Mouse (Mus musculus) thymus, adult 2 months (tissue): ENCODE data around the gene Itpkb. TPM values are rescaled to one million over a fixed set of nuclear protein-coding genes. Genes with fewer than 3 reads are reported as not detected.
"Not testable (repeated sequence)": the region's sequence is repeated elsewhere in the genome, so short reads cannot be mapped to it uniquely, and the experiment has no call there.

Source experiments
- DNase-seq: peaks from one replicate; pipeline ENCODE4 v3.0.0; 2021
- H3K27ac ChIP-seq: fragments of 200-500 bp; 2 replicates; pipeline ENCODE4 v1.5.1; 2012; ENCODE audit warnings: low read length, control low read depth; ENCODE audit not compliant: control insufficient read depth, insufficient read depth
- H3K27me3 ChIP-seq: fragments of 200-500 bp; 2 replicates; pipeline ENCODE4 v1.6.1; 2012; ENCODE audit warnings: mild to moderate bottlenecking, low read length, moderate library complexity, mixed read lengths; ENCODE audit not compliant: control insufficient read depth, insufficient read depth
- H3K36me3 ChIP-seq: fragments of 200-500 bp; 2 replicates; pipeline ENCODE4 v1.6.1; 2012; ENCODE audit warnings: mild to moderate bottlenecking, low read length, moderate library complexity; ENCODE audit not compliant: control insufficient read depth, insufficient read depth
- H3K4me1 ChIP-seq: fragments of 200-500 bp; replicated peaks from 2 replicates; pipeline ENCODE4 v1.6.1; 2012; ENCODE audit warnings: low read length; ENCODE audit not compliant: control insufficient read depth, insufficient read depth
- H3K4me3 ChIP-seq: fragments of 200-500 bp; 2 replicates; pipeline ENCODE4 v1.5.1; 2012; ENCODE audit warnings: mild to moderate bottlenecking, low read length, control low read depth, moderate library complexity; ENCODE audit not compliant: control insufficient read depth, insufficient read depth
- CTCF ChIP-seq: fragments of 200-500 bp; IDR thresholded peaks from 2 replicates; pipeline ENCODE4 v1.5.1; 2012; ENCODE audit warnings: mild to moderate bottlenecking, control low read depth, low read length, moderate library complexity, borderline replicate concordance; ENCODE audit not compliant: control insufficient read depth, poor library complexity, insufficient read depth; ENCODE audit errors: extremely low read depth
- POLR2A ChIP-seq: fragments of 200-500 bp; IDR thresholded peaks from 2 replicates; pipeline ENCODE4 v1.6.1; 2012; ENCODE audit warnings: mild to moderate bottlenecking, low read length, control low read depth, moderate library complexity; ENCODE audit not compliant: control insufficient read depth, poor library complexity, insufficient read depth; ENCODE audit errors: extremely low read depth
- WGBS: fragments of 180-500 bp; shearing (Covaris S2); methylation state at CpG from one replicate; pipeline ENCODE4 v1.1.7; 2018; 5-methylcytosine and 5-hydroxymethylcytosine counted together
- polyA plus RNA-seq: library from polyadenylated mRNA; depleted of rRNA; stranded (reverse); fragments of >200 nt; gene quantifications from 2 replicates; pipeline ENCODE4 v1.2.3, GENCODE M21; 2012

Itpkb gene
- polyA plus RNA-seq, 1 experiment, result 69.0 TPM

DNA sequence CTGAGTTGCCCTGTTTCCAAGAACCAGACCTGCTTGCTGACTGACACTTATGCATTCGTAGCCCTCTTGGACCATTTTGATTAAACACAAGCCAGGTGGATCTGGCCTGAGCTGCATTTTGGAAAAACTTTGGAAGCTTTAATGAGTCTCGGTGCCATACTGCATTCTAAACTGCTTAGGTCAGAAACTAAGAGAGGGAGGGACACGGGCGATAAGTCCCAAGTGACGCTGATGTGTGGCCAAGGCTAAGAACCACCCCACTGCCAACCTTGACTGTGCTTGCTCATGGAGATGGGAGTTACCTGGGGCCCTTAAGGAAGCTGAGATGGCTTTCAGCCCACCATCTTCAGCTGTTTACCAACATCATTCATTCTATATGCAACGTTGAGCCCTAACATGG lies 55.0 kb downstream of the Itpkb start:
- Histone ChIP-seq H3K27me3 (no peaks in the 10 kb centered on the region), H3K27ac (no peak overlapping the region), H3K36me3 (no peaks in the 10 kb centered on the region), H3K4me3 (no peak overlapping the region), H3K4me1 (peaks cover 32% of the 10 kb centered on the region)
- DNase-seq, result no peak
- WGBS, result 97% methylated on average over 6 of the region's 6 CpGs
- no peak for TF ChIP-seq CTCF
- TF ChIP-seq POLR2A, result no peak

DNA sequence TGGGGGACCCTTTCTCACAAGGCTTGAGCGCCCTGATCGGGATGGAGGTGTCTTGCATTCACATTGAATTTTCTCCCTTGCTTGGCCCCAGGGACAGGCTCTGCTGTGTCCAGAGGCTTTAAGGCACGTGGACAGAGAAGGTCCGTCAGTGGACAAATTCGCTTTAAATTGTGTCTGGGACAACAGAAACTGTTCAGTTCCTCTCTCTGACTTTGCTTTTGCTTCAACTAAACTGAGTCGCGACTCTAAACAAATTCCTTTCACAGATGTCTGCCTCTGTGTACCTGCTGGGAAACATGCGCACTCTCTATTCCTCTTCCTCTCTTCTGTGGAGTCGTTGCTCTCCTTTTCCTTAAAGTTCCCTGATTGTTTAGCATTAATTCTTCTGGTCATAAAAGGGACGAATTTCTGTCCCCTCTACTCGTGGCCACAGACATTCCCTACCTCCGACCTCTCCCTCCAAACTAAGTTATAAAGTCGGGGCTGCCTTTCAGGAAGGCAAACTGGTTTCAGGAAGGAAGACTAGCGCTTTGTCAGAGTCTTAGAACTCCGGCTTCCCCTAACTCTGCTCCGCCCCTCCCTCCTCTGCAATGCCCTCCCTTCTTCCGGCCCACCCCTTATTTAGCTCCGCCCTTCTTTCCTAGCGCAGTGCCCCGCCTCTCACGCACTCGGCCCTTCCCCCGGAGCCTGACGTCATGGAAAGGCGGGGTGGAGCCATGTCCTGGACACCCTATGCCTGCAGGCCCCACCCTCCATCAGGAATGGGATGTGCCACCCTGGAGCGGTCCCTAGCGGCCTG lies 56.9 kb downstream of the Itpkb start:
- Histone ChIP-seq H3K27me3 (no peaks in the 10 kb centered on the region), H3K27ac (peak overlapping the region; percentile 94), H3K36me3 (no peaks in the 10 kb centered on the region), H3K4me3 (peak overlapping the region; percentile 32), H3K4me1 (peaks cover 42% of the 10 kb centered on the region)
- WGBS, result 8% methylated on average over 27 of the region's 27 CpGs
- TF ChIP-seq POLR2A (peak; percentile 54; the same call in 1 of the 2 replicates), CTCF (0 out of 2 replicates have a peak, but pooled peaks have one; percentile 27)
- DNase-seq, result peak; percentile 97

DNA sequence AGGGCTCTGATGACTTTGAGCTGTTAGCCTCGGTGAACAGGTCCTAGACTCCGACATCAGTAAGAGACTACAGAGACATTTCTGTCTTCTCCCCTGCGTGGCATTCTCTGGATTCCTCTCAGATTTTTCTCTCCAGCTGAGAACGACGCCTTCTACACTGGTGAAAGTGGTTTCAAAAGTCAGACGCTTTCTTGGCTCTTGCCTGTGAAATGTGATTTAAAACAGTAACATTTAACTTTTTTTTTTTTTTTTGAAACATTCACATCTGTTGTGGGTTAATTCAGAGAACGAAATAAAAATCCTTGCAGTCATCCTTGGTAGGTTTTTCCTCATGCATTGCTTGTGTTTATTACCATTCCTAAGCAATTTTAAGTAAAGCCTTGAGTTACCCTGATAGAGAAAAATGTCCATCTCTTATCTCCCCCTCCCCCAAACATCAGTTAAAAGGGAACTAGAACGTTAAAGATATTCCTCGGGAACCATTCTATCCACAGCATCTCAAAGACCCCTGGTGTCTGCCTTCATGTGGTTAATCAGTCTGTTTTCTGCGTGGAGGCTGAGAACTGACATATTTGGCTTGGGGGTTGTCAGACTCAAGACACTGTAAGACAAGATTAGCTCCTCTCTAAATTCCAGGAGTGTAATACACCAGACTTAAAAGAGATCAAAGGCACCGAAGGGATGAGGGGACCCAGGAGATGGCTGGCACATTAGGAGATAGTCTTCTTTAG lies 57.6 kb downstream of the Itpkb start:
- WGBS, result 7% methylated on average over 11 of the region's 11 CpGs
- TF ChIP-seq POLR2A (no peak), CTCF (no peak)
- no peaks in the 10 kb centered on the region for H3K36me3 ChIP-seq
- H3K4me1 ChIP-seq, result peaks cover 49% of the 10 kb centered on the region
- H3K27ac ChIP-seq, result peak overlapping the region; percentile 95
- H3K4me3 ChIP-seq, result peak overlapping the region; percentile 13
- H3K27me3 ChIP-seq, result no peaks in the 10 kb centered on the region
- DNase-seq, result no peak

DNA sequence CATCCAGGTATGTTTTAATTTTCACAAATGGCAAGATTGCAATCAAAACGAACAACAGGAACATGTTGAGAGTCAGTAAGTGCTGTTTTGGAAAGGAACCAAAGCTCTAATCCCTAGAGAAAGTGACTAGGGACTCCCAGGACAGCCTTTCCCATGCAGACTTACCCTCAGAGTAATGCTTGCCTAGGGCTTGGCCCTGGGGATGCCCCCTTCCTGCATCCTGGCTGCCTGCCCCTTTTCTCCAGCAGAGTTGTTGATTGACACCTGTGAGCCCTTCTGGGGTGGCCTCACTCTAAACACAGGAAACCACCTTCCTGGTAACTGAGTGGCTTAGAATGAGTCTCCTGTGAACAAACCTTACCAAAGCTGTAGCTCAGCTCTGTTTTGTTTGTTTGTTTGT lies 58.2 kb downstream of the Itpkb start:
- peak; percentile 74 for DNase-seq
- no peaks in the 10 kb centered on the region for H3K36me3 ChIP-seq
- peak overlapping the region; percentile 95 for H3K27ac ChIP-seq
- 27% methylated on average over 1 of the region's 1 CpGs for WGBS
- H3K4me1 ChIP-seq, result peaks cover 55% of the 10 kb centered on the region
- TF ChIP-seq POLR2A (no peak), CTCF (no peak)
- H3K4me3 ChIP-seq, result no peak overlapping the region
- H3K27me3 ChIP-seq, result no peaks in the 10 kb centered on the region

GRCm38 (mm10) chr1:180389213-180389760 lies 59.0 kb downstream of the Itpkb start:
- WGBS, result 88% methylated on average over 11 of the region's 11 CpGs
- peaks cover 59% of the 10 kb centered on the region for H3K4me1 ChIP-seq
- not testable (repeated sequence) for H3K4me3 ChIP-seq, DNase-seq, H3K36me3 ChIP-seq, H3K27me3 ChIP-seq
- H3K27ac ChIP-seq, result peak overlapping the region; percentile 95

DNA sequence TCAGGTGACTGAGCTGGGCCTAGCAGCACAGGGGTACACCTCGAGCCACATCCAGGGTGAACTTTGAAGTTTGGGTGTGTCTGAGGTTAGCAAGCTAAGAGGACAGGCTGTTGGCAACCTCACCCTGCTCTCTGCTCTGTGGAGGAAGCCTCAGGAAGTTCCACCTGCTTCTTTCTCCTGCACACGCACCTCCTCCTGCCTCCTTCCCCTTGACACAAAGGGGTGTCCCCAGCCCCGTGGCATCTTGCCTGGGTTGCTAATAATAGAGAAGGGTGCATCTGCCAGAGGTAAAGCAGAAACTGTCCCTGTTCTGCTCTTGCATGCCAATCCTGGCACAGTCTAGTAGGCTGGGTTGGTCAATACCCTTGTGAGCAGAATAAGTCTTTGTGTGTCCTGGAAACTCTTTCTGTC lies 60.0 kb downstream of the Itpkb start:
- peak; percentile 75 for DNase-seq
- Histone ChIP-seq H3K27ac (peak overlapping the region; percentile 70), H3K4me1 (peaks cover 54% of the 10 kb centered on the region), H3K4me3 (no peak overlapping the region), H3K36me3 (peaks cover 8% of the 10 kb centered on the region), H3K27me3 (no peaks in the 10 kb centered on the region)
- TF ChIP-seq CTCF, result no peak
- no peak for TF ChIP-seq POLR2A
- 1% methylated on average over 3 of the region's 3 CpGs for WGBS
